Mouse (Mus musculus) testis, adult 2 months (tissue): Measurements from ENCODE around the gene 5730596B20Rik.

Experiments used
- CTCF ChIP-seq: fragments of 200-500 bp; IDR thresholded peaks from 2 replicates; pipeline ENCODE4 v1.5.1; 2012; ENCODE audit warnings: low read depth, mild to moderate bottlenecking, inconsistent platforms, low read length, moderate library complexity; ENCODE audit not compliant: control insufficient read depth, insufficient read depth, insufficient replicate concordance
- POLR2A ChIP-seq: fragments of 200-500 bp; IDR thresholded peaks from 2 replicates; pipeline ENCODE4 v1.6.1; 2012; ENCODE audit warnings: low read depth, mild to moderate bottlenecking, inconsistent platforms, low read length, moderate library complexity; ENCODE audit not compliant: control insufficient read depth

DNA sequence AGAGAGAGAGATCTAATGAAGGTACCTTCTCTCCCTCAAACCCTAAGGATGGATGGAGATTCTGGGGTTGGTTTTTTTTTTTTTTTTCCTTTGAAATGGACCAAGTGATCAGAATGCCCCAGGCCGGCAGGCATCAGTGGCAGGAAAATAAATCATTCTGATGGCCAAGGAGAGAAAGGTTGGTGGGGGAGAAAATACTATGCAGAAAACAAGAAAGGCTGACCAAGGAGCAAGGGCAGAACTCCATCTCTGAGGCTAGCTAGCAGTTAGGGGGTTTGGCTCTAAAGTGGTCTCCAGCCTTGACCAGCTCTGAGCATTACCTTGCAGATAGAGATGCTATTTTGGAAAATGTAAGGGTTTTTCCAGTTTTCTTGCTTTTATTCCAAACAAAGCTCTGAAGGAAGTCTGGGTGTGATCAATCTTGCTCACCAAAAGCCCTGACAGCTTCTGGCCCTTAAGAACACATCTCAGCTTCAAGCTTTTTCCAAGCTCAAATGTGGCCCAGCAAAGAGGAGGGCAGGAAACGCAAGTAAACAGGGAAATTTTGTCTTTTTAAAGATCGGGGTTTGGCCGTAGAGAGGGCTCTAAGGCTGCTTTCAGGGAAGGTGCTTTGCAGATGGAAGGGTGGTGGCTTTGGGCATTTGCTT is 10.7 kb upstream of the 5730596B20Rik start:
- TF ChIP-seq POLR2A (no peak), CTCF (no peak)
